Mouse (Mus musculus): ENCODE results near the gene Polg2.

- TF ChIP-seq POLR2A (IDR thresholded peaks at IDR 0.05; ENCODE audit: low read depth, low read length) (no peak), CTCF (conservative IDR thresholded peaks at IDR 0.05 in 1 of 2, IDR thresholded peaks at IDR 0.05 in 1 of 2; ENCODE audit: low read depth in 2 of 2, low read length in 2 of 2) (no peak), MAX (IDR thresholded peaks at IDR 0.05; ENCODE audit: low read length) (no peak), MYC (IDR thresholded peaks at IDR 0.05; ENCODE audit: low read depth, low read length) (no peak), RAD21 (IDR thresholded peaks at IDR 0.05; ENCODE audit: low read depth, low read length) (no peak), ZNF384 (IDR thresholded peaks at IDR 0.05; ENCODE audit: low read depth, low read length) (no peak), UBTF (IDR thresholded peaks at IDR 0.05; ENCODE audit: low read depth, low read length) (no peak), BHLHE40 (IDR thresholded peaks at IDR 0.05; ENCODE audit: low read depth, low read length) (no peak), USF1 (IDR thresholded peaks at IDR 0.05; ENCODE audit: low read depth, low read length) (no peak), RCOR1 (conservative IDR thresholded peaks at IDR 0.05; ENCODE audit: low read depth, low read length) (no peak), HCFC1 (IDR thresholded peaks at IDR 0.05; ENCODE audit: low read depth, low read length) (no peak), ETS1 (conservative IDR thresholded peaks at IDR 0.05; ENCODE audit: low read depth, low read length) (no peak), GABPA (IDR thresholded peaks at IDR 0.05; ENCODE audit: insufficient replicate concordance, low read depth, low read length) (no peak), TBP (conservative IDR thresholded peaks at IDR 0.05; ENCODE audit: low read depth, low read length) (no peak)
These were observed 51.4 kb downstream of the Polg2 start for GRCm38 (mm10) chr11:106727967-106728366.
